Mouse (Mus musculus): ENCODE results near the gene Zmiz1.

GRCm38 (mm10) chr14:25486742-25487469 is 27.9 kb downstream of the Zmiz1 start:
- no peak for TF ChIP-seq CTCF (IDR thresholded peaks at IDR 0.05; ENCODE audit: control insufficient read depth, insufficient read depth, low read length)
- TF ChIP-seq POLR2A (IDR thresholded peaks at IDR 0.05; ENCODE audit: borderline replicate concordance, control insufficient read depth, low read depth, low read length): no peak
